Comparison of ENCODE assay signal across 8 mouse cellular contexts in genomic region chr5:129940736-129941494, GRCm38 (mm10). TPM values are rescaled to one million over a fixed set of nuclear protein-coding genes. Genes with fewer than 3 reads are reported as not detected.
DNase-seq lines count a peak whose midpoint lies in the region; ATAC-seq and TF ChIP-seq lines count a peak whose summit lies in the region.

No protein-coding gene starts in this region.

- H3K79me2 ChIP-seq in CH12.LX (replicated peaks; ENCODE audit: control insufficient read depth, extremely low read depth, insufficient read depth, poor library complexity, severe bottlenecking): peaks cover 13% of the 10 kb centered on the region
- H3K79me2 ChIP-seq in macrophage (ENCODE audit: inconsistent target): peaks cover 35% of the 10 kb centered on the region

- H3K9ac ChIP-seq in CH12.LX (ENCODE audit: insufficient read depth, low read depth): peak overlapping the region; percentile 46; the same call in 1 of the 2 replicates
- peak overlapping the region; percentile 33; the same call in 1 of the 2 replicates for H3K9ac ChIP-seq in forebrain, embryonic 15.5 days (replicated peaks)

- peak overlapping the region; percentile 97 for H3K4me2 ChIP-seq in CH12.LX (ENCODE audit: insufficient read depth, low read depth, poor library complexity, severe bottlenecking)
- peak overlapping the region; percentile 41 for H3K4me2 ChIP-seq in forebrain, embryonic 15.5 days (replicated peaks)

- no peak overlapping the region for H3K27ac ChIP-seq in CH12.LX (ENCODE audit: insufficient read depth, low read depth)
- peak overlapping the region; percentile 77 for H3K27ac ChIP-seq in forebrain, embryonic 15.5 days (replicated peaks)
- peak overlapping the region; percentile 89 for H3K27ac ChIP-seq in macrophage

- TF ChIP-seq POLR2A in CH12.LX (IDR thresholded peaks at IDR 0.05; ENCODE audit: low read depth, low read length): no peak

- dilution Hi-C loops in CH12.LX (cut with MboI; ENCODE audit: extremely low pct_ligation_motif_present, extremely low pct_unique_long_range_greater_than_20kb, low sequenced_read_pairs): no loop called here

- in situ Hi-C loops in CH12.LX (cut with MboI; ENCODE audit: low pct_ligation_motif_present, low pct_unique_long_range_greater_than_20kb, low sequenced_read_pairs): no loop called here

- H3K4me1 ChIP-seq in CH12.LX (ENCODE audit: control insufficient read depth in 1 of 2, insufficient read depth in 2 of 2): peaks cover 0 to 15% of the 10 kb centered on the region in 2 experiments; a peak in 2 of 4 replicates
- H3K4me1 ChIP-seq in forebrain, embryonic 15.5 days: peaks cover 14% of the 10 kb centered on the region

- TF ChIP-seq CTCF in CH12.LX (conservative IDR thresholded peaks at IDR 0.05 in 1 of 2, IDR thresholded peaks at IDR 0.05 in 1 of 2; ENCODE audit: low read depth in 2 of 2, low read length in 2 of 2): no peak

- no peak for TF ChIP-seq RAD21 in CH12.LX (IDR thresholded peaks at IDR 0.05; ENCODE audit: low read depth, low read length)

- DNase-seq in frontal cortex, postnatal 36 days (ENCODE audit: low spot score in 2 of 2): no peak
- no peak for DNase-seq in CH12.LX (ENCODE audit: extremely low read depth)
- no peak for DNase-seq in adrenal gland, adult 2 months
- no peak for DNase-seq in testis, postnatal 10 days (ENCODE audit: low spot score)
- DNase-seq in Muller cell, postnatal 12 days (ENCODE audit: inconsistent ontology term): no peak

- no peak for TF ChIP-seq EP300 in CH12.LX (IDR thresholded peaks at IDR 0.05; ENCODE audit: low read length)

- H3K9me3 ChIP-seq in CH12.LX (replicated peaks; ENCODE audit: low read length): no peaks in the 10 kb centered on the region
- H3K9me3 ChIP-seq in forebrain, embryonic 15.5 days: no peaks in the 10 kb centered on the region

- H3K4me3 ChIP-seq in CH12.LX (replicated peaks in 1 of 3; ENCODE audit: low read depth in 2 of 3, low read length in 2 of 3, poor library complexity in 1 of 3) (peak overlapping the region; percentile 52 to 82 (median 59)), macrophage (ENCODE audit: inconsistent target) (peak overlapping the region; percentile 38)
- H3K4me3 ChIP-seq in forebrain, embryonic 15.5 days: peak overlapping the region; percentile 64

- H3K36me3 ChIP-seq in CH12.LX (replicated peaks in 1 of 2; ENCODE audit: control insufficient read depth in 1 of 2, insufficient read depth in 1 of 2, low read length in 1 of 2): peaks cover 4 to 12% of the 10 kb centered on the region in 2 experiments
- H3K36me3 ChIP-seq in forebrain, embryonic 15.5 days: no peaks in the 10 kb centered on the region
- H3K36me3 ChIP-seq in macrophage (ENCODE audit: inconsistent target): no peaks in the 10 kb centered on the region

- ATAC-seq in frontal cortex, adult (ENCODE audit: low TSS enrichment): peak; percentile 61
- no peak for ATAC-seq in forebrain, embryonic 15.5 days (replicated peaks)

- no peaks in the 10 kb centered on the region for H3K27me3 ChIP-seq in CH12.LX (replicated peaks)
- no peaks in the 10 kb centered on the region for H3K27me3 ChIP-seq in forebrain, embryonic 15.5 days

- WGBS in forebrain, embryonic 15.5 days: 7% methylated on average over 9 of the region's 9 CpGs
- WGBS in macrophage (ENCODE audit: missing documents): 2% methylated on average over 9 of the region's 9 CpGs

TF ChIP-seq in CH12.LX, 34 proteins besides CTCF, POLR2A, EP300 and RAD21:
- TF ChIP-seq PAX5 (IDR thresholded peaks at IDR 0.05; ENCODE audit: low read length) (no peak), NELFE (IDR thresholded peaks at IDR 0.05; ENCODE audit: low read depth, low read length) (no peak), MXI1 (IDR thresholded peaks at IDR 0.05; ENCODE audit: low read depth, low read length) (peak; percentile 56), BHLHE40 (IDR thresholded peaks at IDR 0.05; ENCODE audit: low read depth, low read length) (peak; percentile 33; the same call in 1 of the 2 replicates), TBP (conservative IDR thresholded peaks at IDR 0.05; ENCODE audit: low read depth, low read length) (no peak), ETS1 (conservative IDR thresholded peaks at IDR 0.05; ENCODE audit: low read depth, low read length) (no peak)

RNA-seq across cellular contexts. Expression of gene Vkorc1l1, which starts 0.9 kb away (rescaled TPM):
- 8.7 and 11.0 TPM in 2 replicates for total RNA-seq in CH12.LX (2012; rRNA removed)
- total RNA-seq in CH12.LX (2014; rRNA removed): 27.0 and 31.4 TPM in 2 replicates
- polyA plus RNA-seq in CH12.LX (2012; ENCODE audit: insufficient read length, low read depth): 25.4 and 33.1 TPM in 2 replicates
- polyA plus RNA-seq in forebrain, embryonic 15.5 days (2015; fragmentation: Nextera tagmentation; extraction: Ambion mirVana): 30.4 and 31.3 TPM in 2 replicates
- total RNA-seq in macrophage (2018; cell fraction: chromatin; rRNA removed): 10 to 100 TPM in 16 of 26 experiments, 1 to 10 TPM in 10; 4.7 to 20.3 (median 10.9) TPM
- total RNA-seq in macrophage (2018; cell fraction: cytosol; rRNA removed): 10 to 100 TPM in 25 of 26 experiments, 1 to 10 TPM in 1; 8.8 to 21.0 (median 13.5) TPM
- total RNA-seq in macrophage (2018; cell fraction: nucleus; rRNA removed): 10 to 100 TPM in 23 of 26 experiments, 1 to 10 TPM in 3; 7.2 to 31.5 (median 13.5) TPM
- polyA plus RNA-seq in macrophage (2018): 13.1 to 24.0 TPM (median 20.1 TPM) in 3 replicates
- total RNA-seq in adrenal gland, adult 2 months (2021): 10 to 100 TPM; 23.0 to 33.8 TPM
- polyA plus RNA-seq in adrenal gland, adult 2 months (2012; rRNA removed): 9.8 and 10.4 TPM in 2 replicates

RNA-seq across cellular contexts. Expression of gene Nupr1l, which starts 32.6 kb away (rescaled TPM):
- total RNA-seq in CH12.LX (2012; rRNA removed) (0.46 and 0.68 TPM in 2 replicates), CH12.LX (2014; rRNA removed) (0.46 TPM in 1 of 2 replicates, not detected in the other)
- polyA plus RNA-seq in CH12.LX (2012; ENCODE audit: insufficient read length, low read depth) (not detected in 2 replicates), macrophage (2018) (0.11 to 1.1 TPM (median 0.14 TPM) in 3 replicates)
- polyA plus RNA-seq in forebrain, embryonic 15.5 days (2015; fragmentation: Nextera tagmentation; extraction: Ambion mirVana): 3.9 and 6.0 TPM in 2 replicates
- total RNA-seq in macrophage (2018; cell fraction: chromatin; rRNA removed): 1 to 10 TPM in 13 of 26 experiments, under 1 TPM in 10, not detected in 3; 0.42 to 8.4 (median 1.2) TPM
- total RNA-seq in macrophage (2018; cell fraction: cytosol; rRNA removed): 1 to 10 TPM in 7 of 26 experiments, under 1 TPM in 18, not detected in 1; 0.31 to 2.4 (median 0.69) TPM
- 10 to 100 TPM in 2 of 26 experiments, 1 to 10 TPM in 12, under 1 TPM in 8, not detected in 4; 0.35 to 17.5 (median 1.5) TPM for total RNA-seq in macrophage (2018; cell fraction: nucleus; rRNA removed)
- 1 to 10 TPM; 2.8 to 4.4 TPM for total RNA-seq in adrenal gland, adult 2 months (2021)
- 17.3 and 23.6 TPM in 2 replicates for polyA plus RNA-seq in adrenal gland, adult 2 months (2012; rRNA removed)

RNA-seq across cellular contexts. Expression of gene Phkg1, which starts 42.6 kb away (rescaled TPM):
- 0.21 and 0.25 TPM in 2 replicates for total RNA-seq in CH12.LX (2012; rRNA removed)
- 0.23 TPM in 1 of 2 replicates, not detected in the other for total RNA-seq in CH12.LX (2014; rRNA removed)
- polyA plus RNA-seq in CH12.LX (2012; ENCODE audit: insufficient read length, low read depth): 0.16 and 0.61 TPM in 2 replicates
- polyA plus RNA-seq in forebrain, embryonic 15.5 days (2015; fragmentation: Nextera tagmentation; extraction: Ambion mirVana): 0.45 and 0.50 TPM in 2 replicates
- total RNA-seq in macrophage (2018; cell fraction: chromatin; rRNA removed): 1 to 10 TPM in 2 of 26 experiments, under 1 TPM in 10, not detected in 14; 0.29 to 1.6 (median 0.67) TPM
- total RNA-seq in macrophage (2018; cell fraction: cytosol; rRNA removed): under 1 TPM in 2 of 26 experiments, not detected in 24; 0.09 to 0.10 TPM
- under 1 TPM in 4 of 26 experiments, not detected in 22; 0.24 to 0.55 (median 0.33) TPM for total RNA-seq in macrophage (2018; cell fraction: nucleus; rRNA removed)
- not detected in 3 replicates for polyA plus RNA-seq in macrophage (2018)
- 1 to 10 TPM; 1.4 to 3.9 TPM for total RNA-seq in adrenal gland, adult 2 months (2021)
- 1.2 and 2.6 TPM in 2 replicates for polyA plus RNA-seq in adrenal gland, adult 2 months (2012; rRNA removed)

RNA-seq across cellular contexts. Expression of gene Zbed5, which starts 45.4 kb away (rescaled TPM):
- total RNA-seq in CH12.LX (2012; rRNA removed) (4.5 and 5.4 TPM in 2 replicates), CH12.LX (2014; rRNA removed) (6.4 and 7.4 TPM in 2 replicates)
- polyA plus RNA-seq in CH12.LX (2012; ENCODE audit: insufficient read length, low read depth) (4.9 and 5.1 TPM in 2 replicates), macrophage (2018) (0.23 to 0.46 TPM (median 0.32 TPM) in 3 replicates)
- 16.3 and 17.2 TPM in 2 replicates for polyA plus RNA-seq in forebrain, embryonic 15.5 days (2015; fragmentation: Nextera tagmentation; extraction: Ambion mirVana)
- 1 to 10 TPM in 5 of 26 experiments, under 1 TPM in 12, not detected in 9; 0.33 to 2.4 (median 0.77) TPM for total RNA-seq in macrophage (2018; cell fraction: chromatin; rRNA removed)
- total RNA-seq in macrophage (2018; cell fraction: cytosol; rRNA removed): under 1 TPM; 0.07 to 0.62 (median 0.22) TPM
- 1 to 10 TPM in 4 of 26 experiments, under 1 TPM in 15, not detected in 7; 0.22 to 1.9 (median 0.65) TPM for total RNA-seq in macrophage (2018; cell fraction: nucleus; rRNA removed)
- 1 to 10 TPM; 2.1 to 2.3 TPM for total RNA-seq in adrenal gland, adult 2 months (2021)
- polyA plus RNA-seq in adrenal gland, adult 2 months (2012; rRNA removed): 1.1 and 2.2 TPM in 2 replicates

RNA-seq across cellular contexts. Expression of gene Chchd2, which starts 53.6 kb away (rescaled TPM):
- total RNA-seq in CH12.LX (2012; rRNA removed) (552 and 592 TPM in 2 replicates), CH12.LX (2014; rRNA removed) (988 and 1,007 TPM in 2 replicates)
- polyA plus RNA-seq in CH12.LX (2012; ENCODE audit: insufficient read length, low read depth) (346 and 370 TPM in 2 replicates), macrophage (2018) (61.0 to 327 TPM (median 283 TPM) in 3 replicates)
- polyA plus RNA-seq in forebrain, embryonic 15.5 days (2015; fragmentation: Nextera tagmentation; extraction: Ambion mirVana): 895 and 945 TPM in 2 replicates
- 10 to 100 TPM; 11.3 to 42.6 (median 18.5) TPM for total RNA-seq in macrophage (2018; cell fraction: chromatin; rRNA removed)
- 100 to 1,000 TPM; 172 to 282 (median 238) TPM for total RNA-seq in macrophage (2018; cell fraction: cytosol; rRNA removed)
- total RNA-seq in macrophage (2018; cell fraction: nucleus; rRNA removed): 10 to 100 TPM; 24.4 to 67.5 (median 39.3) TPM
- total RNA-seq in adrenal gland, adult 2 months (2021): 1,000 to 10,000 TPM in 1 of 2 experiments, 100 to 1,000 TPM in 1; 641 to 1,175 TPM
- 3,805 and 4,399 TPM in 2 replicates for polyA plus RNA-seq in adrenal gland, adult 2 months (2012; rRNA removed)
